Mouse (Mus musculus): ENCODE measurements around the gene Arhgap33.

Gene Arhgap33

GRCm38 (mm10) chr7:30534633-30535577, at the start of gene Arhgap33:
TSS of gene Arhgap33 (minus strand) at chr7:30535060.
- peak; percentile 99 for DNase-seq

- no peak for DNase-seq
Measured at GRCm38 (mm10) chr7:30584339-30584738, 49.5 kb upstream of the Arhgap33 start.

DNA sequence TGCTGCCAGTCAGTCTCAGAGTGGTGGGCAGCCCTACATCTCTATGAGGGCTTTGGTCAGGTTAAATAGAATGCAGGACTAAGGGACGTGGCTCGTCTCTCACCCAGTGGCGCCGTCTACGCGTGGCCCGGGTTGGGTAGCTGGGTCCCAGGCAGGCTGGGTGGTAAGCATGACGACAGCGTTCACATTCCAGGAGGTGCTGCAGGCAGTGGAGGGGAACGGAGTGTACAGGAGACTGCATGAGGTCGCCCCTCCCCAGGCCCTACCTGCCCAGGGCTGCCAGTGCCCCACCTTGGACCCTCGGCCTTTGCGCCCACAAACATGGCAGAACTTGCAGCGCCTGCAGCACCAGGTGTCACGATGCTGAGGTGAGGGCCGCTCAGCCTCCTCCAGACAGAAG, 46.7 kb upstream of the Arhgap33 start:
- DNase-seq: no peak

DNA sequence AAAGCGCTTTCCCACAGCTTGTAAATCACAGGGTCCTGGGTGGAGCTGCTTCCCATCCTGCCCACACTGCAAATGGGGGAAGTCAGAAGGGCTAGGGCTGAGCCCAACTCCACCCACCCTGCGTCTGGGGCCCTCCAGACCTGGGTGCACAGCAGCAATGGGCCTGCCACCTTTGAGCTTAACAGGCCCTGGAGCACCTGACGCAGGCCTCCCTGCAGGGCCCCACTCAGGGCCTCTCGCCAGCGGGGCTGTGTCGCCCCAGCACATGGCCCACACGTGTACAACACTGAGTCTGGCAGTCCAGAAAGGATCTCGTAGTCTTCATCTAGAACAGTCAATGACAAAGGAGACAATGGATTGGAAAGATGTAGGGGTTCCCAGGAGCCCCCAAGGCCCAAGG, 45.1 kb upstream of the Arhgap33 start:
- no peak for DNase-seq

- DNase-seq: no peak
Measured at GRCm38 (mm10) chr7:30572969-30573368, 38.1 kb upstream of the Arhgap33 start.

GRCm38 (mm10) chr7:30572389-30572788, 37.5 kb upstream of the Arhgap33 start:
- DNase-seq: no peak

DNA sequence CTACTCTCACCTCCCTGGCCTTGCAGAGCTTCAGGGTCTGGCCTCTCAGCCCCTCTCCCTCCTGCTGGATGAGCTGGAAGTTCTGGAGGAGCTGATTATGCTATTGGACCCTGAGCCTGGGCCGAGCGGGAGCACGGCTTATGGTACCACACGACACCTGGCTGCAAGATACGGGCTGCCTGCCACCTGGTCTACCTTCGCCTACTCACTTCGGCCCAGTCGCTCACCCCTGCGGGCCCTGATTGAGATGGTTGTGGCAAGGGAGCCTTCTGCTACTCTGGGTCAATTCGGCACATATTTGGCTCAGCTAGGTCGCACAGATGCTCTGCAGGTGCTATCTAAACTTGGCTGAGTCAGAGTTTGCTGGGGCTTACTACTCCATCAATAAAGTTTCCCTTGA, 32.7 kb upstream of the Arhgap33 start:
- DNase-seq: no peak

DNA sequence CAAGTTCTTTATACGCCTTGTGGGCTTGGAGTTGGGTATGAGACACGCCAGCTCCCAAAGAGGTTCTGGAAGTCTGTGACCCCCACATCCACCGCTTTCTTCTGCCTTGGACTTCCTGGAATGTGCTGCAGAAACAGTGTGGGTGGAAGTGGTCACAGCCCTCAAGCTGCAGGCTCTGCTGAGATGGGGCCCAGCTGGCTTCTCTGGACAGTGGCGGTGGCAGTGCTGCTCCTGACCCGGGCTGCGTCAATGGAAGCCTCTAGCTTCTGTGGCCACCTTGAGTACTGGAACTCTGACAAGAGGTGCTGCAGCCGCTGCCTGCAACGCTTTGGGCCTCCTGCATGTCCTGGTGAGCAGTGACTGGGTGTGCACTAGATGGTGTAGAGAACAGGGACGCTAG, 31.2 kb upstream of the Arhgap33 start:
- DNase-seq: no peak

DNA sequence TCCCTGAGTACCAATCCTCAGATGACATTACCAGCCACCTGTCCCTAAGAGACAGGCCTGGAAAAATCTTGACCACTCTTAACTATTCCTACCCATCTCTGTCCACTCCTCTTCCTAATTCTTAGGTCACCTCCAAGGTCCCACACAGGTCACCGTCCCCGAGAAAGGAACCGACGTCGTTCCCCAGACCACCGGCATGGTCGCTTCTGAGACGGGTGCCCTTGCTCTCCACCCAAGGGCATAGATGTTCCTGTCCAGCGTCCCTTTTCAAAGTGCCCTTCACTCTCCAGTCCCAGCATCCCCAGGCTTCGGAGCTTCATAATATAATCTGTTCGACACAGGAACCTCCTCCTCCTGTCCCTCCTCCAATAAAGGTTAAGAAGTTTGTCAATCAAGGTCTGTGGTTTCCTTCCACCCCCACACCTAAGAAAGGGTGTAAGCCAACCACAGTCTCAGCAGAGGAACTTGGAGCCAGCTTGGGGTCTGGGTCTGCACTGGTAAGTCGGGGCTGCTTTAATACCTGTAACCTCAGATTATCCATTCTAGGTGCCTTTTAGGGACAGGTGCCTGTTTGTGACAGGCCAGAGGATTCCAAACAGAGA, 30.2 kb upstream of the Arhgap33 start, which contains the start of gene Igflr1:
TSS of gene Igflr1 (plus strand) at position 458 of the 602 bp plus-strand sequence.
- DNase-seq: no peak

DNA sequence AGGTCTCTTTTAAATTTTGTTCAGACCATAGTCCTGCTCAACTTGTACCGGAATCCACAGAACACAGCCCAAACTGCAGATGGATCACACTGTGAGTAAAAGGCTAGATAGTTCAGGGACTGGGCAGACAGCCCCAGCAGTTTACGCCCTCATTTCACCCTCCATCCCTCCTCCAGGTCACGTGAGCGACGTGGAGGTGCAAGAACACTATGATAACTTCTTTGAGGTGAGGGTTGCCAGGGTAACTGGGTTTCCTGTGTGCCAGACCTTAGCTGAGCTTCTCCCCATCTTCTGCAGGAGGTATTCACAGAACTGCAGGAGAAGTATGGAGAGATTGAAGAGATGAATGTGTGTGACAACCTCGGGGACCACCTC, 29.0 kb upstream of the Arhgap33 start:
- DNase-seq: no peak

- DNase-seq: peak; percentile 97
Measured at GRCm38 (mm10) chr7:30563117-30563905, 28.5 kb upstream of the Arhgap33 start, which contains the start of the genes U2af1l4, Gm49396 and Psenen. TSS of gene U2af1l4 (plus strand) at chr7:30563301. TSS of gene Gm49396 (plus strand) at chr7:30563344. TSS of gene Psenen (minus strand) at chr7:30563627.

GRCm38 (mm10) chr7:30562526-30563116, 27.8 kb upstream of the Arhgap33 start:
- no peak for DNase-seq

DNA sequence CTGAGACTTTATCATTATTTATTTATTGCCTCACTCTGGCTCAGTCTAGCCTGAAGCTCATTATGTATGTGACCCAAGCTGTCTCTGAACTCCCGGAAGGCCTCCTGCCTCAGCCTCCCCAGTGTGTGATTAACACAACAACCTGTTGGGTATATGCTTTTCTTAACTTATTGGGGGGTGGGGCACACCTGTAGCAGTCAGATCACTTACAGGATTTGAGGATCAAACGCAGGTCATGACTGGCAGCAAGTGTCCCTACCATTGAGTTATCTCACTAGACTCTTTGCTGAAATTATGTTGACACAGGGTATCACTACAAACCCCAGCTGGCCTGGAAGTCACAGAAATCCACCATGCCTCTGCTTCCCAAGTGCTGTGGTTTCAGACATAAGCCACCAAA, 25.4 kb upstream of the Arhgap33 start:
- no peak for DNase-seq

- peak; percentile 95 for DNase-seq
Measured at GRCm38 (mm10) chr7:30559443-30559954, 24.6 kb upstream of the Arhgap33 start, which contains the start of gene Lin37. TSS of gene Lin37 (minus strand) at chr7:30559838.

DNA sequence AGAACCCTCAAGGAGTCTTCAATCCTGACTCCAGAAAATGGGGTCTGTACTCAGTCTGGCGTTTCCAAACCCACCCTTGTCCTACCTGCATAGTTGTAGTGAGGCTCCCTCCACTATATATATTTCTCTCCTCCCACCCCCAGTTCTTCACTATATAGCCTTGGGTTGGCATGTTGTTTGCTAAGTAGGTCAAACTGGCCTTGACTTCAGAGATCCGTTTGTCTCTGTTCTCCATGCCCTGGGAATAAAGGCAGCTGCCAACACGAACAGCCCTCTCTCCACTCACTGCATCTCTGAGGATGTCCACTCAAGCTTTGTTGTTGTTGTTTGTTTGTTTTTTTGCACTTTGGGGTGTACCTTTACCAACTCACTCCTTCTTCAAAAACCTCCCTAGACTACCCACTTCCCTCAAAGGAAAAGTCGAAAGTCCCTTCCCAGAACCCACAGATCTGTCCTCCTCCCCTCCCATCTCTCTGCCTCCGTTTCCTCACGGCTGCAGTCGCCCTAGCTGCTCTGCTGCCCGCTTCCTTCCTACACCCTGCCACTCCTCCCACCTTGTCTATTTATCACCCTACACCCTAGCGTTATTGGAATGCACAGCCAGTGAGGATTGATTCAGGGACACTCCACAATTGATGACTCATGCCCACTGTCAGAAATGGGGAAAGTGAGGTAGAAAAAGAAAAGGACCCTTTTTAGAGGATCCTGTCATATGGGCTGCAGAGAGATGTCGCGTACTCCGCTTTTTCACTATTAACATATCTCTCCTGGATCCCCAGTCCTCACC, 24.0 kb upstream of the Arhgap33 start:
- DNase-seq: peak; percentile 56

DNA sequence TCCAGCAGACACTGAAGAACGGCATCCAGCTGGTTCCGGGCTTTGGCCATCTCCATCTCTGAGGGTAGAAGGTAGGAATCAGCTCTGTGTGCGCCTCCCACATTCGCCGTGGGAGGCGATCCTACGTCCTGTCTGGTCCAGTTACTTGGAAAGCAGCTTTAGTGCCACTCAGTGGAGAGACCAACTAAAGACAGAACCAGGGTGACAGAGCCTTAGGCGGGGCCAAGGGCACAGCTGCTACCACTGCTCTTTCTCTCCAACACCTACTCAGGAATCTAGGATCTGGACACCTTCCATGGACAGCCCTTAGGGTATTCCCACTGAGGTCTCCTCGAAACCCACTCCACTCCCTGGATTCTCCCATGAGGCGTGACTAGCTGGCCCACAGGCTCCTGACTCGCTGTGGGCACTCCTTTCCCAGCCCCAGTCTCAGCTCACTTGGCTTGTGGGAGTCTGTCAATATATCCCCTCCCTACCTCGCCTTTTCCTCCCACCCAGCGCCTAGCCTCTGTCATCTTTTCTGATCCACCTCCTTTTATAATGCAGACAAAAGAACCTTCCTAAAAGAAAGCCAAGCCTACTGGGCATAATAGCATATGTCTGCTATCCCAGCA, 23.1 kb upstream of the Arhgap33 start:
- no peak for DNase-seq

DNA sequence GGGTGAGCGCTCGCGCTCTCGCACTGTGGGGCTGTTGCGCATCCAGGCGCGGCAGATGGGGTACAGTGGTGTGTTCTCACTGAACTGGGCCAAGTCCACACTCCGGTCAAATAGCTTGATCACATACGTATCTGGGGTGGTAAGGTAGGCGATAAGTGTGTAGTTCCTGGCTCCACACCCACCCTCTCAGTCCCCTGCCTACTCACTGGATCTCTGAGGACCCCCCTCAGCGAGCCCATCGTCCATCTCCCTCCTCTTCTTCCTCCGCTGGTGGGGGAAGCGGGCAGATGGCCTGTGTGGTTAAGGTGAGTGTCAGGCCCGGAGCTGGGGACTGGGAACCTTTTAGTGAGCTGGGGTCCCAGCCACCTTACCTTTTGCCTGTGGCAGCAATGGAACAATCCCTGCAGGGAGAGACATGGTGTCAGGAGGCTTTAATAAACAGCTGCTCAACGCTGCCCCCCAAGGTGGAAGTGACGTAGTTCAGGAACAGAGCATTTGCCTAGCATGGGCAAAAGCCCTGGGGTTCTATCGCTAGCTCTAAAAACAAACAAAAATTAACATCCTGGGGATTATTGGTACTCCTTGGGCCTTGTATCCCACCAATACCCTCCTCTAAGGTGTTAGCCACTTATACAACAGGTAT, 22.2 kb upstream of the Arhgap33 start:
- no peak for DNase-seq

DNA sequence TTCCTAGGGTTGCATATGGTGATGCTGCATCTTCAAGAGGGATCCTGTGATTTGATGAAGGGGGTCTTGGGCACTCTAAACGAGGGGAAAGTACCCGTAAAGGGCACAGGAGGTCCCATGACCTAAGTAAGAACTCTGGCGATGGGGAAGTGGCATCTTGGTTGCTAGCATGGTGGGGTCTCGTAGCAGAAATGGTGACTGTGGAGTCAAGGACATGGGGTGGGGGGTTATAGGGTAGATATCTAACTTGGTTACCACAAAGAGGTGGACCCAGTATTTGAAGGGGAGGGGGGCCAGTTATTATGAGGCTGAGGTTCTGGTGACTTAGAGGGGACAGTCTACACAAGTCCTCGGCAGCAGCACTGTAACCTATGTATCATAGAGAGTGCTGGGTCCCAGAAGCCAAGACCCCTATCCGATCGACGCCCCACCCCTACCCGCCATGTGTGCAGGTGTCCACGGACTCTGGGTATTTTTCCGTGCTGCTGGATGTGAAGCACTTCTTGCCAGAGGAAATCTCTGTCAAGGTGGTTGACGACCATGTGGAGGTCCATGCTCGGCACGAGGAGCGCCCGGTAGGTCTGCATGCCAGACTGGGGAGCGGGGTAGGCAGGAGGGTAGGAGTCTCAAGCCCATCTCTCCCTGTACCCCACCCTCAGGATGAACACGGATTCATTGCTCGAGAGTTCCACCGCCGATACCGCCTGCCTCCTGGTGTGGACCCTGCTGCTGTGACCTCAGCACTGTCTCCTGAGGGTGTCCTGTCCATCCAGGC, 19.1 kb upstream of the Arhgap33 start:
- DNase-seq: no peak

DNA sequence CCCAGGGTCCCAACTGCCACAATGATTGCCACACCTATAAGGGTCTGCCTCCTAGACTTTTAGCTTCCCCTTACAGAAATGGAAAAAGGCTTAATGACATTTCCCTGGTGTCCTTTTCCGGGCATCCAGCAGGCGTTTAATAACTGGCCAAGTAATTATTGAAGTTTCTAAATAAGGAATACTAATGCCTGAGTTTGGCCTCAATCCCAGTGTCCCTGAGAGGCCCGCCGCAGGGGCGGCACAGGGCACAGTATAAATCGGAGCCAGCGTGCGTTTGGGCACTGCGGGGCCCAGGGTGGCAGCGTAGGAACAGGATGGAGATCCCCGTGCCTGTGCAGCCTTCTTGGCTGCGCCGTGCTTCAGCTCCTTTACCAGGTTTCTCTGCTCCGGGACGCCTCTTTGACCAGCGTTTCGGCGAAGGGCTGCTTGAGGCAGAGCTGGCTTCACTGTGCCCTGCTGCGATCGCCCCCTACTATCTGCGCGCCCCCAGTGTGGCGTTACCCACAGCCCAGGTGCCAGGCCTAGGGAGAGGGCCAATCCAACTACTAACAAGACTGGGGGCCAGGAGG, 18.2 kb upstream of the Arhgap33 start:
- DNase-seq: peak; percentile 54
